Mouse (Mus musculus) layer of hippocampus, postnatal 36 days (tissue): Measurements from ENCODE around the gene Nup85. TPM values are rescaled to one million over a fixed set of nuclear protein-coding genes. Genes with fewer than 3 reads are reported as not detected.
"Not testable (repeated sequence)": the region's sequence is repeated elsewhere in the genome, so short reads cannot be mapped to it uniquely, and the experiment has no call there.

Experiments used
- DNase-seq, 2 experiments: peaks; one replicate each; pipeline ENCODE4 v3.0.0; 2022
- total RNA-seq, 2 experiments: library from RNA; stranded (reverse); gene quantifications; 2 replicates each; pipeline ENCODE4 v1.2.3; 2021

Nup85 gene
- 10 to 100 TPM; 49.8 to 60.7 TPM for total RNA-seq

DNA sequence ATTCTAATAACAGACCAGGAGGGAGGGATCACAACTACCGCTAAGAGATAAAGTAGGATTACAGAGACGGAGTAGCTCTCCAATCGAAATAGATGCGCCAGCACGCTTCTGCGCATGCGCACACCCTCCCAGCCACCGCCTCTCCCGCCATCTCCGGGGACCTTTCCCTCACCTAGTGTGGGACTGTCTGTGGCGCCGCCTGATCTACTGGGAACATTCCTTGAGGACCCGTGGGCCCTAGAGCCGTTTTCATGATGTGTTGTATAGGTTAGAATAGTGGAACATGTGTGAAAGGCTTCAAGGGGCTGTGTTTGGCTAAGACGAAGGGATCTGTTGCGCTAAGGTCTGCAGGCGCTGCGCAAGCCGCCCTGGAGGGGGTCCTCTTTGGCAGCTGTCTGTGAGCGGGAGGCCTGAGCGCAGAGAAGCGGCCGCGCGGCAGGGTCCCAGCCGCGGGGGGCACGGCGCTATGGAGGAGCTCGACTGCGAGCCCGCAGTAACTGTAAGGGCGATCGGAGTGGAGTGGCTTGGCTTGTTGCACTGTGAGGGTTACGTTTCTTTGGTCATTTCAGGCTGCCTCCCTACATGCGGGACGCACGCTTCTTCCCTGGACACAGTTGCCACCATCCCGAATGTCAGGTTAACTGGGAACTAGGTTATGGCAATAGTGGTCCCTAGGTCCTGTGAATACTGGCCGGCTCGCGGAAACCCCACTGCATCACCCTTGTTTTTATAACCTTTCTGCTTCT, at the start of gene Nup85:
TSS of gene Nup85 (plus strand) at position 371 of the 746 bp plus-strand sequence.
- peak; percentile 94 to 96 for DNase-seq

DNA sequence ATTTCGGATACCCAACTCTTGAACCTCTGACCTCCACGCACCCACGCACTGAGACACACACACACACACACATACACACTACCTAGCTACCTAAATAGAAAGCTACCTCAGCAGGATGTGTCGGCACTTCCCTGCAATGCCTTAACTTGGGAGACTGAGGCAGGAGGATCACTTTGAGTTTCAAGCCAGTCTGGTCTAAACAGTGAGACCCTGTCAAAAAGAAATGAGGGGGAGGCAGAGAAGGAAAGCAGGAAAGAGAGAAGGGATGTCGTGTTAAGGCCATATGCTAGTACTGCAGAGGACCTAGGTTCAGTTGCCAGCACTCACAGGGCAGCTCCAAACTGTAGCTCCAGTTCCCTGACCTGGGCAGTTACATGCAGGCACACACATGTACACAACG, 49.2 kb upstream of the Nup85 start:
- no peak for DNase-seq

DNA sequence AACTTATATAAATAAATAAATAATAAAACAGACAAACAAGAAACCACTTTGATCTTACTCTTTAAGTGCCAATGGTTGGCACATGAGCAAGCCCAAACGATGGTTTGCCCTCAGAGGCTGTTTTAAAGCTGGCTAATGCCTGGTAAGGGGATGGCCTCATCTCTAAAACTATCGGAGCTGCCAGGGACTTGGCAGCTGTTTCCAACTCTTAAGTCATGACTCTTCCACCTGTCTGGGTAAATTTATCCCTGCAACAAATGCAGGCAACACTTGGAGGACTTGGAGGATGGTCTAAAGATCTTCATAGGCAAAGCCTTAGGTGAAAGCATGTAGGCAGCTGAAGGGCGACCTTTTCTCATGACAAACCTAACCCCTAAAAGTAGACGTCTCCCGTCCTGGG, 47.3 kb upstream of the Nup85 start:
- no peak for DNase-seq

DNA sequence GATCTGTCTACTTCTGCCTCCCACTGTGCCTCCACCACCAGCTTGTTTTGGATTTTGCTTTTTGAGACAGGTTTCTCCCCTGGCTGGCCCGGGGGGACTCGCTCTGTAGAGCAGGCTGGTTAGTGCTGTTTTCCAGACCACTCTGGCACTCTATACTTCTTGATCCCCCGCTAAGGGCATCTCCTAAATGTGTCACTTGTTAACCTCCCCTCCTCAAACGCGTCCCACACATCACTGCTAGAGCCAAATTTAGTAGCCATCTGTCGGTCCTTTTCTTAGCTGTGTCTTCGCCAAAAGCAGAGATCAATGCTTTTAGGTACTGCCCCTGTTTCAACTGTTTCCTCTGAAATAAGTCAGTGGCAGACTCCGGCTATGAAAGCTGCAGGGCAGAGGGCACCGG, 45.5 kb upstream of the Nup85 start:
- DNase-seq, result no peak

DNA sequence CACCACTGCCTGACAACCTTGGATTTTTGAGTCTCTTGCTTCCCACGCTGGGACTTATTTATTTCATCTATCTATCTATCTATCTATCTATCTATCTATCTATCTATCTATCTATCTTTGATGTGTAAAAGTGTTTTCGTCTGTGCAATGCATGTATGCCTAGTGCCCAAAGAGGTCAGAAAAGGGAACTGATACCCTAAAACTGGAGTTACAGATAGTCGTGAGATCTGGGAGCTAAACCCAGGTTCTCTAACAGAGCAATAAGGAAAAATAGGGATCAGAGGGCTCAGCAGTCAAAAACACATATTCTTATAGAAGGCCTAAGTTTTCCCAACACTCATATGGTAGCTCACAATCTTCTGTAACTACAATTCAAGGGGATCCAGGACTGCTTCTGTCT, 44.7 kb upstream of the Nup85 start:
- no peak for DNase-seq

DNA sequence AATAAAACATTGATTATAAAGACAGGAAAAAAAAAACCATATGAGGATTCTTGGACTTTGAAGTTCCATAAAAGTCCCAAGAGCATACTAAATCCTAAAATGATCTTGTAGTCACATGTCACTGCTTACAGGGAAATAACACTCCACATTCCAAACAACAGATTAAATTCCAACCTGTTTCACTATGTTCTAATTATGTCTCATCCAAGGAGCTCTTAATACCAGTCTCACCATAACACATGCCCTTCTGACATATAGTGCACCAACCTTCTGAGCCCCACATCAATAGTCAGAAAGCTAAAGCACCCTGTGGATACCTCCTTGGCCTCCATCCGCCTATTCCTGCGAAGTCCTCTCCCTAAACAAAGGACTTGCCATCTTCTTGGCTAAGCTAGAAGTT, 44.0 kb upstream of the Nup85 start:
- no peak for DNase-seq

DNA sequence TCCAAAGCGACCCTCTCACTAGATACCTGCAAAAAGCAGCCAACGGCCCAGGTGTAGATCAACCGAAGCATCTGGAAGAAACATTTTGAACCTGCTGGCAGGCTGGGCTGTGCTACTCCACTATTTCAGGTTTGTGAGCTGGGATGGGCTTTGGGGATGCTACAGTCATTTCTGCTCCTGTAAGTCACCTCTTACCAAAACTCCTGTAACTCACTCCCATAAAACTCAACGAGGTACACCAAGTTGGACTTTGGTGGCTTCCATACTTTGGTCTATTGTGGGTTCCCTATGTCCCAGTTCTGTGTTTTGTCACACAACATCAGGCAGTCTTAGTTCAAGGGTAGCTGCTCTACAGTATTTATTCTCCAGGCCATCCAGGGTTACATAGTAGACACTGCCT, 43.2 kb upstream of the Nup85 start:
- no peak for DNase-seq

DNA sequence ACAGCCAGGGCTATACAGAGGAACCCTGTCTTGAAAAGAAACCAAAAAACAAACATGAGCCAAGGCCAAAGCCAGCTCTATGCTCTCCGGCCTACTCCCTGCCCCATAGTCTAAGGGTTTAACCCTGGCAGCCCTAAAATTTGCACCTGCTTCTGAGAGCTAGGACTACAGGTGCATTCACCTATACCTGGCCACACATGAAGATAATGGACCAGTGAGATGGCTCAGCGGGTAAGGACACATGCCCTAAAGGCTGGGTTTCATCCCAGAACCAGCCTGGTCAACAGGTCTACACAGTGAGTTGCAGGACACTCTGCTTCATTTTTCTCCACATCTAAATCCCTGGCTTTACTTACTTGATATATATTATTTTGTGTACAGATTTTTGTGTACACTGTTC, 42.0 kb upstream of the Nup85 start:
- no peak for DNase-seq

DNA sequence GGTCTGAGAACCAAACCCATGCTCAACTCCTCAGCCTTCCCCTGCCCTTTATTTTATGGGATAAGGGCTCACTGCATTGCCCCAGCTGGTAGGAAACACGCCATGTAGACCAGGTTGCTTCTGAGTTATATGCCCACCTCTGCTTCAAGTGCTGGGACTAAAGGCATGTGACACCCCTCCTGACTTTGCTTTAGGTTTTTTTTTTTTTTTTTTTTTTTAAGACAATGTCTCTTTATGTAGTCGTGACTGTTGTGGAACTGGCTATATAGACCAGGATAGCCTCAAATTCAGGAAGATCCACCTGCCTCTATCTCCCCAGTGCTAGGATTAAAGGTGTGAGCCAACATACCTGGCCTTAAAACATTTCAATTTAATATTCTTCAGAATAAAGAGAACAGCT, 41.5 kb upstream of the Nup85 start:
- no peak for DNase-seq

DNA sequence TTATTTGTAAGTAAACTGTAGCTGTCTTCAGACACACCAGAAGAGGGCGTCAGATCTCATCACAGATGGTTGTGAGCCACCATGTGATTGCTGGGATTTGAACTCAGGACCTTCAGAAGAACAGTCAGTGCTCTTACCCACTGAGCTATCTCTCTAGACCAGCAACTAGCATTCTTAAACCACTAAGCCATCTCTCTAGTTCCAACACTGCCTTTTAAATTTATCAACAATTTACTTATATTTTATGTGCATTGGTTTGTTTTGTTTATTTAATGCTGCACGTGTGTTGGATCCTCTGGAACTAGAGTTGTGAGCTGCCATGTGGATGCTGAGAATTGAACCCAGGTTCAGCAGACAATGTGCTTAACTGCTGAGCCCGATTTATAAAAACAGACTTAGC, 37.8 kb upstream of the Nup85 start:
- DNase-seq, result not testable (repeated sequence)

DNA sequence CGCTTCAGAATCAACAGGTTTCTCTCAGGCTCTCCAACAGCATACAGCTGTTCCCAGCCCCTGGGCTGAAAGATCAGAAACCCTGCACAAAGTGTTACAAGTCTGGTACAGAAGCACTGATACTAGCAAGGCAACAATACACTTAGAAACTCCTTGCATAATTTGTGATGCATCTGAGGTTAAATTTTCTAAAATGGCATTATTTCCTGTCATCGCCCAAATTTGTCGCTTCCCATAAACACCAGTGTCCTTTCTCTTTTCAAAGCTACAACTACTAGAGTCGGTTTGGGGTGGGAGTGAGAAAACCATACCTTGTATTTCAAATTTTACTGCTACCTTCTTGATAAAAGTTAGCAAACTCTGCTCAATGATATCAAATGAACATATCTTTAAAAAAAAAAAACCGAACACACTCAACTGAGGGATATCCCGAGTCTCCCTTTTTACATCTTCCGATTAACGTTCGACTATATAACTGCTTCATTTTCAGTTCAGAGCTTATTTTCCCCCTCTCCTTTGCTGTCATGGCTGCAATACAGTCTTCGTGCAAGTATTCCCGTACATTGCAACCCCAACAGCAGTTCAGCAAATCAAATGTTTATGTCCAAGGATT, 29.4 kb upstream of the Nup85 start:
- no peak for DNase-seq

DNA sequence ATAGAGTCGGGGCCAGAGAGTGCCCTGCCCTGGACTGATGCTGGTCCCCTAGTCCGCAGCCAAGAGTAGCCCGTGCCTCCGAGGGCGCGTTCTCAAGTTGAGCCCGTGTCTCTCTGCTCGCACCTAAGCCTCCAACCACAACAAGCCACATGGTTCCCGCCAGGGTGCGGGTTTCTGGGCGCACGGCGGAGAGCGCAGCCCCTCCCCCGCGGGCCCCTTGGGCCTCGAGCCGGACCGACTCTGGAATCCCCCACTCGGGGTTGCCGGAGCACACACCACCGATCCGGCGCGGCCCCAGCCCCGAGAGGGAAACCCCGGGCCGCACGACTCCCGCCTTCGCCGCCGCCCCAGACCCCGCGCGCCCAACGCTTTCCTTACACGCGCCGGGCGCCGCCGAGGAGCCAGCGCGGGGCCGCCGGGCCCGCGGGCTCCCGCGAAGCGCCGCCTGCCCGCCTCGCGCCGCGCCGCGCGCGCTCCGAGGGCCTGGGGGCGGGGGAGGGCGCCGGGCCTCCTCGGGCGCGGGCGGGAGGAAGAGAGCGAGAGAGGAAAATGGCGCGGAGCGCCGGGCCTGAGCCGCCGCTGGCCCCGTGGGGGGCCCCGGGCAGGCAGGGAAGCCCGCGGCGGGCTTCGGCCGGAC, 28.7 kb upstream of the Nup85 start:
- DNase-seq, result peak; percentile 49 to 60

DNA sequence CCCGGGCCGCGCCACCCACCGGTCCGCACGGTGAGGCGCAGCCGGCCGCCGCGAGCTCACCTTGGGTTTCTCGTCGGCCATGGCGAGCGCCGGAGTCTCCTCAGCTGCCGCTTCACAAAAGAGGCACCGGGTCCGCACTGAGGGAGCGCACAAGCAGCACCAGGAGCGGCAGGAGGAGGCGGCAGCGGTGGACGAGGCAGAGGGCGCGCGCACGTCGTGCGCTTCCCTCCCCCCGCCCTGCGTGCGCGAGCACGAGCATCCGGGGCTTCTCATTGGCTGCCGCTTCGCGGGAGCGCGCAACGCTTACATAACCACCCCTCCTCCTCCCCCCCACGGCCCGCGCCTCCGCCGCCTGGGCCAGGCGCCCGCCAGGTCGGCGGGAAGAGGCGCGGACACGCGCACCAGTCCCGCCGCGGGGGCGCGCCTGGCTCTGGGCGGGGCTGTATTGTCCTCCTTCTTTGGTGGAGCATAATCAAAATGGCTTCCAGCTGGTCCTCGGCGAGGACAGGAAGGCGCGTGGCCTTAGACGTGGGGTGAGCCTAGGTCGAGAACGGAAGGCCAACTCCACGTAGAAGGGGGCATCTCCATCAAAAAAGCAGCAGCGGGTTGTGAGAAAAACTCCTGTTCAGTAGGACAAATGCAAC, 28.1 kb upstream of the Nup85 start, which contains the start of gene Sumo2:
TSS of gene Sumo2 (minus strand) at position 239 of the 644 bp plus-strand sequence.
- DNase-seq, result peak; percentile 97

DNA sequence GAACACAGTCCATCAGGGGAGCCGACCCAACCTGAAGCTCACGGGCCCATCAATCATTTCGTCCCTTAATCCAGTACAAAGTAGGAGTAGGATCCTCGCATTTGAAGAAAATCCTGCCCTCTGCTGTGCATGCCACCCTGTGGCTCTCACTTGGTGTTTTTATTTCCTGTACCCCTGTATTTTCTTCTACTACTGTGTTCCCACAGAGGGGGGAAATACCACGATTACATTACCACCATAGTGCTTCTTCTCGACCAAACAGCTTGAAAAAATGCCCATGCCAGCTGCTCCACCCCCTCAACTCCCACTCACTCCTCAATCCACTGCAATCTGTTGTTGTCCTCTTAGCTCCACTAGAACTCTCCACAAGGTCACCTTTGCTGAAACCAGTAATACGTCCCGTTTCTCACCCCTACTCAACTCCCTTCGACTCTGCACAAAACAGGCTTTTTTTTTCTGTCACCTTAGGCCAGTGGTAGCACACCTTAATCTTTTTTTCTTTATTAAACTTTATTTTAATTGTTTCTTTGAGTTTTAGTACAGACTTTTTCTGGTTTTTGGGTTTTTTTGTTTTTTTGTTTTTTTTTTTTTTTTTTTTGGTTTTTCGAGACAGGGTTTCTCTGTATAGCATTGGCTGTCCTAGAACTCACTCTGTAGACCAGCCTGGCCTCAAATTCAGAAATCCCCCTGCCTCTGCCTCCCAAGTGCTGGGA, 27.2 kb upstream of the Nup85 start:
- peak; percentile 26 to 49 for DNase-seq

DNA sequence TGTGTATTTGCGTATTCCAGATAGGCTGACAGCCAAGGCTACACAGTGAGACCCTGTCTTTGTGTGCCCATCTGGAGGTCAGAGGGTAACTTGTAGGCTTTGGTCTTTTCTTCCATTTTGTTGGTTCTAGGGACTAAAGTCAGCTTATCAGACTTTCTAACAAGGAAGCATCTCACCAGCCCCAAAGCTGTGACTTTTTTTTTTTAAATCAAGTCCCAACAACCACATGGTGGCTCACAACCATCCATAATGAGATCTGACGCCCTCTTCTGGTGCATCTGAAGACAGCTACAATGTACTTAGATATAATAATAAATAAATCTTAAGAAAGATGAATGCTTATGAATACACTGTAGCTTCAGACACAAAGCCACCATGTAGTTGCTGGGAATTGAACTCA, 26.2 kb upstream of the Nup85 start:
- no peak for DNase-seq

DNA sequence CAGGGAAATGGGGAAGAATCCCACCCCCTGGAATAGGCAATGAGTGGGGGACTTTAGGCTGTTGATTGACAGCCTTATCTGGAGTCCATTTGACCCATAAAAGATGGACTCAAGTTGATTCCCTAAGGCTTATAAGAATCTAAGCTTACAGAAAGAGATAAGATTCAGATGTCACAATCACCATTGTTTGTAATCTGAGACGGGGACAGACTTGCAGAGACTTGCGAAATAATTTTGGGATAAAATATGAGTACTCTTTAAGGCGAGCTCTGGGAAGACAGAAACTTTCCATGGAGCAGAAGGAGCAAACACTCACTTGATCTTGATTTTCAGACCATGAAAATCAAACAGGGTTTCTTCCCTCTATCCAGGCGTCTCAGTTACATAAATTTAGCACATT, 20.7 kb upstream of the Nup85 start:
- no peak for DNase-seq

DNA sequence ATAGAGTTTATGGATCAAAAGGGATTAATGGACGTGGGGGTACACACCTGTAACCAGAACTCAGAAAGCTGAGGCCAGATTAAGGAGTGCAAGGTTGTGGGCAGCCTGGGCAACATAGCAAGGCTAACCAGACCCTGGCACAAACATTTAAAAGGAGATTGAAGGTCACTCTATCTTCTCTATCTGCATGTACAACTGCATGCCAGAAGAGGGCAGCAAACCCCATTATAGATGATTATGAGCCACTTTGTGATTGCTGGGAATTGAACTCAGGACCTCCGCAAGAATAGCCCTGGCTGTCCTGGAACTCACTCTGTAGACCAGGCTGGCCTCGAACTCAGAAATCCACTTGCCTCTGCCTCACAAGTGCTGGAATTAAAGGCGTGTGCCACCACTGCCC, 11.5 kb upstream of the Nup85 start:
- no peak for DNase-seq

DNA sequence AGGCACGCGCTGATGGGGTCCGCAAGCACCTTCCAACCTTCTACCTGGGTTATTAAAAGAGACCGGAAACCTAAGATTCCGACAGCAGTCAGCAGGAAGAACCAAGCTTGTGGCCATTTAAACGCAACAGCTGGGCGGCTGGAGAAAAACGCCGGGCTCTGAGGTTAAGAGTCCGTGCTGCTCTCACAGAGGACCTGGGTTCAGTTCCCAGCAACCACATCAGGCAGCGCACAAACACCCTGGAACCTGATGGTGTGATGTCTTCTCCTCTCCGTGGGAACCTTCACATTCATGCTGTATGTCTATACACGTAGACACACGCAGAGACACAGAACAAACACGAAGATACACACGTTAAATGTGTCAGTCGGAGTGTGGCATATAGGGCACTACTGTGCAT, 8.5 kb upstream of the Nup85 start:
- DNase-seq, result no peak

DNA sequence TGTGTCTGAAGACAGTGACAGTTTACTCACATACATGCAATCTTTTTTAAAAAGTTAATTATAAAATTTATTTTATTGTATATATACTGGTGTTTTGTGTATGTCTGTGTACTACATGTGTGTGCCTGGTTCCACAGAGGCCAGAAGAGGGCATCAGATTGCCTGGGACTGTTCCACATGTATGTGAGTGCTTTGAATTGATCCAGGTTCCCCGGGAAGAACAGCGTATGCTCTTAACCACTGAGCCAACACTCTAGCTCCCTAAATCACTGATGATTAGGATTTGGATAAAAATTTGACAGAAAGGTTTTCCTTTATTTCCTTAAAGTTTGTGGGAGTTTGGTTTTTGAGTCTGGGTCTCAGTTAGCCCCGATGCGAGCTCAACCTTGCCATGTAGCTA, 828 bp upstream of the Nup85 start:
- no peak for DNase-seq

DNA sequence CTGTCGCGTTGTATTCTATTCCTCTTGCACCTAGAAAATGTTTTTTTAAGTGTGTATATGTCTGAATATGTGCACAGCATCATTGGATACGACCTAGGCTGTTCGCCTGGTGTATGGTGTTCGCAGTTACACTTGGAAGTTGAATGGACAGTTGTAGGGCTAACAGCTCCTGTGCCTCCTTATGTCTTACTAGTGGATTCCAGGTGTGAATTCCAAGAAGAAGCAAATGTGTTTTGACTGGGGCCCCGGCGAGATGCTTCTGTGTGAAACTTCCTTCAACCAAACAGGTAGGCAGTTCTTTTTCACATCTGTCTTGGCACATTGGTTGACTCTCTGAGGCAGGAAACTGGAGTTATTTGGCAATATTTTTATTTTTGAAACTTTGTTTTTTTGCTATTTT, 727 bp downstream of the Nup85 start:
- DNase-seq, result no peak

DNA sequence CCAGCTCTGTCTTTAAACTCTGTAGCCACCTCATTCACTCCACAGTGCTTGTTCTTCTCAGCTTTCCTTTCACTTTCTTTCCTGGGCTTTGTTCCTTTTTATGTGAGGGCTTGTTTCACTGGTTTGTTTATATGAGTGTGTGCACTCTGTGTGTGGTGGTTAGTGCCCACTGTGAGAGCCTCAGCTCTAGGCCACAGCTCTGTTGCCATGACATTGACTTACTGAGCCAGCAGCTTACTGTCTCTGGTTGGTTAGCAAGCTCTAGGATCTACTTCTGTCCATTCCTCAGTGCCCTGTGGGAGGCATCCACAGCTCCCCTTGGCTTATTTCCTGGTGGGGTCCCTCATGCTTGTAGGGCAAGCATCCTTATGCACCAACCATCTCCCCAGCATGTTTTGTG, 14.8 kb downstream of the Nup85 start:
- no peak for DNase-seq

DNA sequence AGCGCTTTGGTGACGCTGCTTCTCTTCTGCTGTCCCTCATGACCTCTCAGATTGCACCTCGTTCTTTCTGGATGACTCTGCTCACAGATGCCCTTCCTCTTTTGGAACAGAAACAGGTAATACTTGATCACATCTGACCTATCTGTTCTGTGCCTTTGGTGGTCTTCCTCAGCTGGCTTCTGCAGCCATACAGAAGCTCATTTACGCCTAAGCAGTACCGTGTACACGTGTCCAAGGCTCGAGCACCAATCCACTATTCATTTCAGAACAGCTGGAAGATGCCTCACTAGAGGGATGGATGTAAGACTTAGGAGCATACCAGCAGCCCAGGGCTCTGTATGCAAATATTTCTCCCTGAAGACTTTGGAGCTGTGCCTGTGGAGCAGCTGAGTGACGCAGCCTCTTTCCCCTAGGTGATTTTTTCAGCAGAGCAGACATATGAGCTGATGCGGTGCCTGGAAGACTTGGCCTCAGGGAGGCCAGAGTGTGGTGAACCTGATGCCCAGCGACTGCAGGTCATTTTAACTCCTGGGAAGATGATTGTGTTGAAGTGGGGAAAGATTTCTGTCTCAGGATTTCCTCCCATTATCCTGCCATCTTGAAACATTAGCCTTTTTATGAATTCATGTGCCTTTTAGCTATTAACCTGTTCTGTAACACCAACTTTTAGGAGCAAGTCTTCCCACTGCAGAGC, 18.8 kb downstream of the Nup85 start:
- DNase-seq, result no peak
